ENCODE assay signal across 17 mouse cellular contexts in the genomic region with DNA sequence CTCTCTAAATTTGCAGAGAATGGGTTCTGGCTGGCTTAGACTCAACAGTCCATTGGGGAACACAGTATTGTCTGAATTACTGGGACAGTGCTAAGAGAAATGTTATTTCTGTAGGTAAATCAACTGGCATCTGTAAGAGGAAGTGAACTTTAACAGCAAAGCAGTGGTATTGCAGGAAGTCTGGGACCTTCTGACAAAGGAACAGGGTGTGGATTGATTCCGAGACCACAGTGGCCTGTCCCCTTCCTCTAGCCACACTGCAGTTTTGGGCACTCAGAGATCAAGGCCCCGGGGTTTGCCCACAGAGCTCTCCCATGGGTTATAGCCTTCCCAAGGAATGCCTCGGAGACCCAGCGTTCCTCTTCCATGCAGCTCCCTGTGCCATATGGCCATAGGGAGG.
A peak's percentile ranks its signal among the peaks of the same experiment; 100 is the strongest.
DNase-seq lines count a peak whose midpoint lies in the region; ATAC-seq lines count a peak whose summit lies in the region.
"Had no signal": no experiment of that assay in that cellular context is flagged by ENCODE, and none has a peak within 500 bp of the region (broad histone marks: within the 10 kb centered on the region; RNA-seq: fewer than 3 reads in every experiment).

No protein-coding gene starts in this region.

- intact Hi-C loops in left cerebral cortex, postnatal 14 days (cut with DNase I), result no loop called here
- intact Hi-C loops in gastrocnemius, postnatal 14 days (cut with DNase I; ENCODE audit: low total_unique reads), result no loop called here

- ATAC-seq in common myeloid progenitor, adult 5-6 weeks (replicated peaks; ENCODE audit: low read depth, poor library complexity, severe bottlenecking), result peak; percentile 92
- peak; percentile 69 for ATAC-seq in granulocyte monocyte progenitor cell, adult 5-6 weeks (replicated peaks; ENCODE audit: poor library complexity, severe bottlenecking)
- peak; percentile 79 for ATAC-seq in megakaryocyte, adult 5-6 weeks (ENCODE audit: poor library complexity, severe bottlenecking)
- ATAC-seq: forebrain, embryonic 13.5 days; forebrain, embryonic 15.5 days had no signal

- DNase-seq in left cerebral cortex, postnatal 14 days (ENCODE audit: low spot score in 2 of 2), result no peak
- DNase-seq in gastrocnemius, postnatal 14 days, result no peak
- DNase-seq in kidney, adult 9 months, result no peak
- DNase-seq: adrenal gland, adult 2 months; adrenal gland, postnatal 10 days; adrenal gland, postnatal 25 days; cerebellum, adult 11 months; cerebellum, adult 18-20 months; cerebellum, adult 8-10 months; cerebellum, adult 9-11 months; cerebellum, postnatal 14 days; cerebellum, postnatal 36 days had no signal
